Mouse (Mus musculus) left cerebral cortex, adult 2 months (tissue): ENCODE results near the gene Slc7a4. TPM values are rescaled to one million over a fixed set of nuclear protein-coding genes. Genes with fewer than 3 reads are reported as not detected.
"Not testable (repeated sequence)": the region's sequence is repeated elsewhere in the genome, so short reads cannot be mapped to it uniquely, and the experiment has no call there.

Experiments
- DNase-seq, 2 experiments: peaks; one replicate each; pipeline ENCODE4 v3.0.0; 2021 to 2022; ENCODE audit warnings: low spot score in 2 of 2, mixed read lengths in 1 of 2; ENCODE audit errors: extremely low spot score in 1 of 2
- H3K27ac ChIP-seq: fragments of 200-600 bp; 2 replicates; pipeline ENCODE4 v1.8.1; 2022
- H3K4me3 ChIP-seq: fragments of 200-600 bp; 2 replicates; pipeline ENCODE4 v1.8.1; 2022
- CTCF ChIP-seq: fragments of 200-600 bp; IDR thresholded peaks from 2 replicates; pipeline ENCODE4 v1.8.1; 2022; ENCODE audit warnings: antibody characterized with exemption, mild to moderate bottlenecking, moderate library complexity
- intact Hi-C: fragments of 180-260 bp; cut with DNase I; formaldehyde crosslinking; loops from one replicate; pipeline ENCODE4 v1.15.1; 2025
- total RNA-seq, 2 experiments: library from RNA; stranded (reverse); gene quantifications; 2 replicates each; pipeline ENCODE4 v1.2.3; 2021

The Slc7a4 gene
- total RNA-seq, 2 experiments from 2014 or later: 82.7 to 83.0 TPM

DNA sequence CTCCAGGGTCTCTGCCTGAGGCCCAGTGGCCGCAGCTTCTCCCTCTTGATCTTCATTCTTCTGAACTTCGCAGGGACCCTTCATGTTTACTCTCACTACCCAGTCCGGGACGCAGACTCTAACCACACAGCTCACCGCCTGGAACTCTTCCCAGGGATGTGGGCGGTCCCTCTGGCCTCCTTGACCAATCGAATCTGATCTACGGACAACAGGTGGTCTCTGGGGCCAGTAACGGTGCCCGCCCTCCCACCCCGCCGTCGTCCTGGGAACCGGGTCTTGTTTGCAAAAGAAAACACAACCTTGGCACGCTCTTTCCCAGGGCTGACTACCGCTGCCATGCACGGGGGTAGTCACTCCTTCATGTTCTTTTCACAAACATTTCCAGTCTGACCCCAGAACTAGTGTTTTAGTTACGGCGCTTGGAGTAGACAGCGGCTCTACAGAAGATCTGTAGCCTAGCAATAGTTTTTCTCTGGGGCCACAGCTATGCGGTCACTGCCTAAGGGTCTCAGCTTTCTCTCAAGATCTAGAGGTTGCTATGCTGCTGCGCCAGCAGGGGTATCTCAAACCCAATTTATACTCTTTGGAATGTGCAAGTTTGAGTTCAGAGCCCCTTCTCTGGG, 21.8 kb downstream of the Slc7a4 start, which contains the start of gene Lrrc74b:
Gene Lrrc74b, minus strand, starts transcription at position 120 of the 623 bp plus-strand sequence.
- DNase-seq: no peak
- intact Hi-C loops: no loop called here
- TF ChIP-seq CTCF: no peak
- peak within 1 kb of the TSS; percentile 21 for H3K4me3 ChIP-seq
- H3K27ac ChIP-seq: peak within 1 kb of the TSS; percentile 60

DNA sequence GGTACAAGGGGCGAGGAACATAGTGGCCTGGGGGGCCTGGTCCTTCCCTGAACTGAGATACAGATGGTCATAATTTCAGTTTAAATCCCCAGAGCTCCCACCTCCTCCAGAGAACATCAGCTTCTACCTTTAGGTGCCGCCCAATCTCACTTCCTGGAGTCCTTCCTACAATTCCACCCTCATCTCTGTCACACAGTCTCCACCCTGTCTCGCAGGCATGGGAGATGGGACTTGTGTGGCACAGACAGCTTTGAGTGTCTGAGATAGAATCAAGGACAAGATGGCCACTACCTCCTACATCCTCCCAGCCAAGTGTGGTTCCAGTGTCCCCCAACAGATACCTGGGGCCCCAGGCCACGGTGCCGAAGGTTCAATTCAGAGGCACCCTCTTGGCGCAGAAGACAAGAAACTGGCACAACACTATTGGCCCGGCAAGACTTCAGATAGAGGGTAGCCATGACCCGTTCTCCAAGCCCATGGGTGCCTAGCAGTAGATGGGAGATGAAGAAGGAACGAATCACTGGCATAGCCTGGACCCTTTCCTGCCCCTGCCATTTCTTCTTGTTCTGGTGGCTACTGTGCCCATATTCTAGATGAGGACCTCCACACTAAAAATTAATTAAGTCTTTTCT, 23.5 kb downstream of the Slc7a4 start:
- no peak overlapping the region for H3K27ac ChIP-seq
- DNase-seq: no peak
- no peak for TF ChIP-seq CTCF
- H3K4me3 ChIP-seq: no peak overlapping the region
- intact Hi-C loops: loop anchor here (2.0 to 10.0 kb wide), 2 partner anchors 59 to 255 kb away; partner anchors contain the start of gene Smpd4

DNA sequence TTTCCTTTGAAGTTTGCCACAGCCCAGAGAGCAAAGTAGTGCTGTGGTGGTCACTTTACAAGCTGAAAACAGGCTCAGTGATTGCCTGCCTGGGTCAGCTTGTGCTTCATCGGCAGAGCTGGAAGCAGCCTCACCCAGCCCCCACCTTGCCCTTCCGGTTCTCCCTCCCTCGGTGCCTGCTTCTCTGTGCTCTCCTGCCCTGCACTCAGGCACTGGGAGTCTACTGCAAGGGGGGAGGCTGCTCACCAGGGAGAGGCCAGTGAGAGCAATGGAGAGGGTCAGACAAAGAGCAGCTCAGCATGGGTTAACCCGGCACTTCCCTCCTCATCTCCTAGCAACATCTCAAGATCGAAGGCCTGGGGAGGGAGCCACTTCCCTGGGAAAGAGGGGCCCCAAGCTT, 24.2 kb downstream of the Slc7a4 start:
- TF ChIP-seq CTCF: no peak
- Histone ChIP-seq H3K27ac (peak overlapping the region; percentile 26; the same call in 1 of the 2 replicates), H3K4me3 (no peak overlapping the region)
- intact Hi-C loops: loop anchor here (2.0 to 10.0 kb wide), 2 partner anchors 60 to 256 kb away; partner anchors contain the start of gene Smpd4
- no peak for DNase-seq

DNA sequence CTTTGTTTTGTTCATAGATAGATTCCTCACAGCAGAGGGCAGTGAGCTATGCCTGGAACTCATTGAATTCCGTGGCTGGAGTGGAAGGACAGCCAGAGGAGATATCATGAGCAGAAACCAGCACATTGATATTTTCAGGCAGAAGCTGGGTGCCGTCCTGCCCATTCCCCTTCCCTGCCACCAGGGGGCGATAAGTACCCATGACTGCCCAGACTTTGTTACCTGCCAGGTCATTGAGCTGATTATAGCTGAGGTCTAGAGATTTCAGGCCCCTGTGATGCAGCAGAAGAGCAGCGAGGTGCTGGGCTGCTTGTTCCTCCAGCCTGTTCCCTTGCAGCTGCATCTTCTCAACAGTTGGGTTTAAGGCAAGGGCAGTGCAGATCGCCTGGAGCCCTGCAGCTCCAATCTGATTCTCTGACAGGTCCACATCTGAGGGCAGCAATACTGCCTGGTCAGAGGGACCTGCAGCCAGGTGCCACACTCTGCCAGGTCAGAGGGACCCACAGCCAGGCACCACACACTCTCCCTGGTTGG, 25.0 kb downstream of the Slc7a4 start:
- TF ChIP-seq CTCF: peak; percentile 98
- intact Hi-C loops: loop anchor here (2.0 to 10.0 kb wide), 2 partner anchors 61 to 257 kb away; partner anchors contain the start of gene Smpd4
- H3K4me3 ChIP-seq: no peak overlapping the region
- no peak overlapping the region; the same call in 1 of the 2 replicates for H3K27ac ChIP-seq
- DNase-seq: peak; percentile 75 to 82

- TF ChIP-seq CTCF: no peak
- intact Hi-C loops: loop anchor here (10.0 kb wide), 1 partner anchor 258 kb away; no protein-coding TSS in a partner anchor
- Histone ChIP-seq H3K4me3 (no peak overlapping the region), H3K27ac (no peak overlapping the region; the same call in 1 of the 2 replicates)
- DNase-seq: no peak
Observed at GRCm38 (mm10) chr16:17556907-17557306, 26.1 kb downstream of the Slc7a4 start.

DNA sequence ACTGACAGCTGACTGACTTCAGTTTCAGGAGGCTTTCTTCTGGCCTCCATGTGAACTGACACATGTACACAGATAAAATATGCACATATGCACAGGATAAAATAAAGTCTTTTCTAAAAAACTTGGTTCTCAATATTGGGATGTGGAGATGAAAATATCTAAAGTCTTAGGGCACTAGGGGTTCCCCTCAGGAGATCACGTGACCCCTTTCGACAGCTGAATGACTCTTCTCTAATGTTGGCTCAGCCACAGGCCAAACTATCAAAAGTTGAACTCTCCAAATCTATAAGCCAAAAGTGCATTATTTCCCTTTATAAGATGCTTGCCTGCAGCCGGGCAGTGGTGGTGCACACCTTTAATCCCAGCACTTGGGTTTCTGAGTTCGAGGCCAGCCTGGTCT, 26.8 kb downstream of the Slc7a4 start:
- intact Hi-C loops: loop anchor here (10.0 kb wide), 1 partner anchor 259 kb away; no protein-coding TSS in a partner anchor

GRCm38 (mm10) chr16:17554702-17555101, 28.3 kb downstream of the Slc7a4 start:
- intact Hi-C loops: loop anchor here (10.0 kb wide), 1 partner anchor 260 kb away; no protein-coding TSS in a partner anchor
- not testable (repeated sequence) for H3K27ac ChIP-seq, H3K4me3 ChIP-seq, DNase-seq

More for the DNA sequence above, 26.8 kb downstream of the Slc7a4 start:
- no peak for DNase-seq
- TF ChIP-seq CTCF: no peak
- Histone ChIP-seq H3K4me3 (no peak overlapping the region), H3K27ac (no peak overlapping the region; the same call in 1 of the 2 replicates)

- intact Hi-C loops: loop anchor here (10.0 kb wide), 1 partner anchor 261 kb away; no protein-coding TSS in a partner anchor
Observed at GRCm38 (mm10) chr16:17553910-17554685, 28.9 kb downstream of the Slc7a4 start.

DNA sequence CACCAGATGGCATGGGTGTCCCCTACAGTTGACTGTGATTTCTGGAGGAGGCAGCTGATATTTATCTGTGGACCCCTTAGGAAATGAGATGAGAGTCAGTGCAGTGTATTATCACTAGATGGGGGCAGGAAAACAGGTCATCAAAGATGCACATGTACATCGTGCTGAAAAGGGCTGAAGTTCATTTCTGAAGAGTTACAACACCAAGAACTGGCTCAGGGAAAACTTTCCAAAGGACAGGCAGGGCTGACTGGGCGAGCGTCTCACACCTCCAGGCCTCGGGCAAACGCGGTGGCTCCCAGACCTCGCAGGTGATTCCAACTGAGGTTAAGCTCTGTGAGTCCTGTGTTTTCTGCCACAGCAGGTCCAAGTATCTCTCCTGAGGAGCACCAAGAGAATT, 30.2 kb downstream of the Slc7a4 start:
- intact Hi-C loops: loop anchor here (10.0 kb wide), 1 partner anchor 262 kb away; no protein-coding TSS in a partner anchor
- Histone ChIP-seq H3K27ac (no peak overlapping the region), H3K4me3 (no peak overlapping the region)
- no peak for TF ChIP-seq CTCF
- DNase-seq: no peak

More at GRCm38 (mm10) chr16:17553910-17554685, 28.9 kb downstream of the Slc7a4 start:
- TF ChIP-seq CTCF: no peak
- no peak overlapping the region for H3K27ac ChIP-seq
- H3K4me3 ChIP-seq: no peak overlapping the region
- no peak for DNase-seq

DNA sequence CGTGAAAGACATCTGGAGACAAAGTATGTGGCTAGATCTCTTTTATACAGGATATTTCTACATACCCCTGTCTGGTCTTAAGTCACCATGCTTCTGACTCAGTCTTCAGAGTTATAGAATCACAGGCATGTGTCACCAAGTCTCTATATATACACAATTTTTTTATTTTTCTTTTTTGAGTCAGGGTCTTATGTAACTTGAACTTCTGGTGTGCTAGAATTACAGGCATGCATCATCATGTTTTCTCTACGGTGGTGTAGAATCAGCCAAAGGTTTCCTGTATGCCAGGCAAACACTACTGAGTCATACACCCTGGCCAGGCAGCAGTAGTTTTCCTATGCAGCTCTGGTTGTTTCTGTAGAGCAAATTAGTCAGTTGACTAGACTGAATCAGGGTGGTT, 40.4 kb downstream of the Slc7a4 start:
- peak overlapping the region; percentile 67 for H3K27ac ChIP-seq
- intact Hi-C loops: no loop called here
- TF ChIP-seq CTCF: no peak

DNA sequence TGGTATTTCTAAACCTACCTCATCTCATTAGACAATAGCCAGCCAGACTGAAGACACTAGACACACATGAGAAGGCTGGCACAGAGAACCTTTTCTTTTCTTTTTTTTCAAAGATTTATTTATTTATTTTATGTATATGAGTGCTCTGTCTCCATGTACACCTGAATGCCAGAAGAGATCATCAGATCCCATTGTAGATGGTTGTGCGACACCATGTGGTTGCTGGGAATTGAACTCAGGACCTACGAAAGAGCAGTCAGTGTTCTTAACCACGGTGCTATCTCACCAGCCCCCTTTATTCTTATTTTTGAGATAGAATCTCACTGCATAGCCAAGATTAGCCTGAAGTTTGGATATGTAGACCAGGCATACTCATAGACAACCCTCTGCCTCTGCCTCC, 46.4 kb downstream of the Slc7a4 start:
- Histone ChIP-seq H3K27ac (no peak overlapping the region), H3K4me3 (no peak overlapping the region)
- no peak for DNase-seq
- intact Hi-C loops: no loop called here
- peak; percentile 29 for TF ChIP-seq CTCF

More for the DNA sequence above, 40.4 kb downstream of the Slc7a4 start:
- DNase-seq: no peak
- H3K4me3 ChIP-seq: no peak overlapping the region
